Mouse (Mus musculus): Measurements from ENCODE around the gene Sbsn.

GRCm38 (mm10) chr7:30706214-30706882, 44.9 kb upstream of the Sbsn start:
- TF ChIP-seq POLR2A (IDR thresholded peaks at IDR 0.05; ENCODE audit: borderline replicate concordance, insufficient read depth, low read length) (no peak), CTCF (IDR thresholded peaks at IDR 0.05; ENCODE audit: borderline replicate concordance, insufficient read depth, low read depth, low read length) (no peak)
